Mouse (Mus musculus) bone marrow, adult 2 months (tissue): ENCODE measurements around the gene Olfr507.

Experiments
- CTCF ChIP-seq: fragments of 200-500 bp; IDR thresholded peaks from 2 replicates; pipeline ENCODE4 v1.5.1; 2011; ENCODE audit warnings: low read length, control low read depth; ENCODE audit not compliant: control insufficient read depth, insufficient read depth
- POLR2A ChIP-seq: fragments of 200-500 bp; IDR thresholded peaks from 2 replicates; pipeline ENCODE4 v1.6.1; 2011; ENCODE audit warnings: low read depth, mild to moderate bottlenecking, control low read depth, low read length, borderline replicate concordance; ENCODE audit not compliant: control insufficient read depth

DNA sequence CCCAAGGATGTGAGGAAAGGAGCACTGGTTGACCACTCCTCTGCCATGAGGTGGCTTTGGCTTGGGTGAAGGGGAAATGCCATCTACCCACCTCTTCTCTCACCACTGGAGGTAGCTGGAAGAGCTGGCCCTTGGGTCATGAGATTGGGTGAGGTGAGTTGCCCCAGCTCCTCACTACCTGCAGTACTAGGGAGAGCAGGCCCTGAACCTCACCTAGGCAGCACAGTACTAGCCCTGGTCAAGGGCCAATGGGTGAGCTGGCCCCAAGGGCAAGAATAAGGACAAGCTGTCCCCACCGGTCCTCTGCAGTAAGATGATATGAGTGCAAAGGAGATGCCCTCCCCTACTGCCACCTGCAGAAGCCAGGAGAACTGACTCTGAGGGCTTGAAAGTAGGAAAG is 31.8 kb upstream of the Olfr507 start:
- TF ChIP-seq CTCF (no peak), POLR2A (no peak)
